Mouse (Mus musculus): ENCODE results near the gene Vps13a. TPM values are rescaled to one million over a fixed set of nuclear protein-coding genes. Genes with fewer than 3 reads are reported as not detected.

The Vps13a gene
- polyA plus RNA-seq, 1 experiment from 2014 or later: 10.1 TPM

GRCm38 (mm10) chr19:16755226-16755625 lies 25.5 kb downstream of the Vps13a start:
- Histone ChIP-seq H3K9ac (no peak overlapping the region), H3K4me3 (replicated peaks) (no peak overlapping the region), H3K9me3 (replicated peaks) (no peaks in the 10 kb centered on the region), H3K4me1 (no peaks in the 10 kb centered on the region), H3K4me2 (no peak overlapping the region), H3K27ac (no peak overlapping the region), H3K36me3 (0 out of 2 replicates have a peak, but pooled peaks cover 10% of the 10 kb centered on the region), H3K27me3 (no peaks in the 10 kb centered on the region)
- ATAC-seq (replicated peaks; ENCODE audit: low FRiP score): peak; percentile 43; the same call in 1 of the 2 replicates
- 80% methylated on average over 7 of the region's 7 CpGs for WGBS

- Histone ChIP-seq H3K9ac (no peak overlapping the region), H3K27me3 (no peaks in the 10 kb centered on the region), H3K4me1 (no peaks in the 10 kb centered on the region), H3K4me3 (replicated peaks) (no peak overlapping the region), H3K9me3 (replicated peaks) (no peaks in the 10 kb centered on the region), H3K4me2 (no peak overlapping the region), H3K36me3 (0 out of 2 replicates have a peak, but pooled peaks cover 10% of the 10 kb centered on the region), H3K27ac (no peak overlapping the region)
- ATAC-seq (replicated peaks; ENCODE audit: low FRiP score): no peak
- 87% methylated on average over 3 of the region's 3 CpGs for WGBS
Observed at GRCm38 (mm10) chr19:16753151-16753550, 27.6 kb downstream of the Vps13a start.

DNA sequence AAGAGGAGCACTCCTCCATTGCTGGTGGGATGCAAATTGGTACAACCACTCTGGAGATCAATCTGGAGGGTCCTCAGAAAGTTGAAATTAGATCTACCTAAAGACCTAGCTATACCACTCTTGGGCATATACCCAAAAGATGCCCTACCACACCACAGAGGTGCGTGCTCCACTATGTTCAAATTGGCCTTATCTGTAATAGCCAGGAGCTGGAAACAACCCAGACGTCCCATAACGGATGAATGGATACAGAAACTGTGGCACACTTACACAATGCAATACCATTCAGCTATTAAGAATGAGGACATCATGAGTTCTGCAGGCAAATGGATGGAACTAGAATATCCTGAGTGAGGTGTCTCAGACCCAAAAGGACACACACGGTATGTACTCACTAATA lies 43.9 kb downstream of the Vps13a start:
- Histone ChIP-seq H3K9me3 (replicated peaks) (no peaks in the 10 kb centered on the region), H3K27ac (no peak overlapping the region), H3K36me3 (no peaks in the 10 kb centered on the region), H3K4me1 (no peaks in the 10 kb centered on the region), H3K4me2 (no peak overlapping the region), H3K4me3 (replicated peaks) (no peak overlapping the region), H3K27me3 (no peaks in the 10 kb centered on the region), H3K9ac (no peak overlapping the region)
- ATAC-seq (replicated peaks; ENCODE audit: low FRiP score): no peak
- WGBS: 87% methylated on average over 4 of the region's 4 CpGs

GRCm38 (mm10) chr19:16728729-16729128 lies 52.0 kb downstream of the Vps13a start:
- WGBS: 42% methylated on average over 2 of the region's 2 CpGs

DNA sequence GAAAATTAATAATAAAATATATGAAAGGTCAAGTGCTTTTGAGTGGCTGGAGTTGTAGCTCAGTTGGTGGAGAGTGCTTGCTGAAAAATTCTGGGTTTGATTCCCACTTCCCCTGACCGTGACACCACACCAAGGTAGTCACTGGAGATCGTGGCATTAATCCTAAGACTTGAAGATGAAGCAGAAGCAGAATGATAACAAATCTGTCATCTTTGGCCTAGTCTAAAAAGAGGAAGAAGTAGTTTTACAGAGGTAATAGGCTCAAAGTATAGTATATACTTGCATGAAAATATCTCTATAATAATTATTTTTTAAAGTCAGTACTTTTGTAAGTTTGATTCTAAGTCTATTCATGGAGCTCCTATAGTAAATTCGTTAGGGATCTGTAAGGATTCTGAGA lies 65.5 kb downstream of the Vps13a start:
- Histone ChIP-seq H3K27me3 (no peaks in the 10 kb centered on the region), H3K9me3 (replicated peaks) (no peaks in the 10 kb centered on the region), H3K4me1 (no peaks in the 10 kb centered on the region), H3K27ac (no peak overlapping the region), H3K4me3 (replicated peaks) (no peak overlapping the region), H3K9ac (no peak overlapping the region), H3K36me3 (peaks cover 5% of the 10 kb centered on the region), H3K4me2 (no peak overlapping the region)
- ATAC-seq (replicated peaks; ENCODE audit: low FRiP score): no peak
- 95% methylated on average over 3 of the region's 3 CpGs for WGBS

More at GRCm38 (mm10) chr19:16728729-16729128, 52.0 kb downstream of the Vps13a start:
- Histone ChIP-seq H3K36me3 (no peaks in the 10 kb centered on the region), H3K9ac (no peak overlapping the region), H3K4me3 (replicated peaks) (no peak overlapping the region), H3K9me3 (replicated peaks) (no peaks in the 10 kb centered on the region), H3K27me3 (no peaks in the 10 kb centered on the region), H3K4me2 (no peak overlapping the region), H3K27ac (no peak overlapping the region), H3K4me1 (no peaks in the 10 kb centered on the region)
- no peak for ATAC-seq (replicated peaks; ENCODE audit: low FRiP score)

DNA sequence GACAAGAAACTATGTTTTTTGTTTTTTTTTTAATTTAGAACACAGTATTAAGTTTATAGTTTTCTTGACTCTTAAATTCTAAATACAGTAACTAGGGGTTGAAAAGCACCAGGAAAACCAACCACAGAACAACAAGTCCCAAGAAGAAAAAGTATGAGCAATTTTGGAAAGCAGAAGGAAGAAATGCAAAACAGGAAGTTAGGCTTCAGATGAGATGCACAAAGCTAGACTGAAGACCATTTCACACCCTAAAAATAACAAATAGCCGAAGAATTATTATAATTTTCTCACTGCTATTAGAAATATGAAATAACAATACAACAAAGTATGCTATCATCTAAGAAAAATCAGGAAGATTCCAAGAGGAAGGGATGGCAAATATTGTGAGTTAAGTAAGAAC lies 78.9 kb downstream of the Vps13a start:
- 81% methylated on average over 1 of the region's 1 CpGs for WGBS
- H3K4me1 ChIP-seq: no peaks in the 10 kb centered on the region
- H3K36me3 ChIP-seq: no peaks in the 10 kb centered on the region
- no peak for ATAC-seq (replicated peaks; ENCODE audit: low FRiP score)
- H3K27me3 ChIP-seq: no peaks in the 10 kb centered on the region
- no peak overlapping the region for H3K4me2 ChIP-seq
- no peak overlapping the region for H3K9ac ChIP-seq
- no peak overlapping the region for H3K27ac ChIP-seq
- H3K9me3 ChIP-seq (replicated peaks): no peaks in the 10 kb centered on the region
- no peak overlapping the region for H3K4me3 ChIP-seq (replicated peaks)

GRCm38 (mm10) chr19:16684922-16685321 lies 95.8 kb downstream of the Vps13a start:
- H3K9ac ChIP-seq: no peak overlapping the region

DNA sequence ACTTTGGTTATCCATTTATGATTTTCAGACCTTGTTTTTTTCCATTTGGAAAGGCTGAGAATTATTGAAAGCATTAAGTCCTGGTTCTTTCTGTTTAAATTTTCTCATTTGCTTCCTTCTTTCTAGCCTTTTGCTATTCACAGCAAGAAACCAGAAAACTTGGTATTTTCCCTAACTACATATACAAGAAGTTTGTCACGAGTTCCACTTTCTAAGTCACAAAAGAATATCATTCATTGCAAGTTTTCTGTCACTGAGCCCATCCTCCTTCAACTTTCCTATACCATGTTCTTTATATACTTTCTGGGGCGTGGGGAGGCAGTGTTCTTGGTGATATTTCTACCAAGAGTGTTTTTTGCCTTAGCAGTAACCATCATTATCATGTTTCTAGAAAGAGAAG lies 96.5 kb downstream of the Vps13a start:
- Histone ChIP-seq H3K9me3 (replicated peaks) (no peaks in the 10 kb centered on the region), H3K4me2 (no peak overlapping the region), H3K27me3 (no peaks in the 10 kb centered on the region), H3K4me1 (no peaks in the 10 kb centered on the region), H3K36me3 (no peaks in the 10 kb centered on the region), H3K27ac (no peak overlapping the region), H3K4me3 (replicated peaks) (no peak overlapping the region), H3K9ac (no peak overlapping the region)
- WGBS: 84% methylated on average over 2 of the region's 2 CpGs
- ATAC-seq (replicated peaks; ENCODE audit: low FRiP score): no peak

More at GRCm38 (mm10) chr19:16684922-16685321, 95.8 kb downstream of the Vps13a start:
- Histone ChIP-seq H3K4me3 (replicated peaks) (no peak overlapping the region), H3K9me3 (replicated peaks) (no peaks in the 10 kb centered on the region), H3K4me2 (no peak overlapping the region), H3K27ac (no peak overlapping the region), H3K4me1 (no peaks in the 10 kb centered on the region), H3K27me3 (no peaks in the 10 kb centered on the region), H3K36me3 (no peaks in the 10 kb centered on the region)
- WGBS: 94% methylated on average over 4 of the region's 4 CpGs
- ATAC-seq (replicated peaks; ENCODE audit: low FRiP score): no peak

- H3K27me3 ChIP-seq: no peaks in the 10 kb centered on the region
- ATAC-seq (replicated peaks; ENCODE audit: low FRiP score): peak; percentile 62
- H3K4me2 ChIP-seq: no peak overlapping the region
- H3K9me3 ChIP-seq (replicated peaks): no peaks in the 10 kb centered on the region
- H3K9ac ChIP-seq: no peak overlapping the region
- H3K27ac ChIP-seq: no peak overlapping the region
- 19% methylated on average over 14 of the region's 14 CpGs for WGBS
- H3K4me3 ChIP-seq (replicated peaks): no peak overlapping the region
- no peaks in the 10 kb centered on the region for H3K36me3 ChIP-seq
- 0 out of 2 replicates have a peak, but pooled peaks cover 3% of the 10 kb centered on the region for H3K4me1 ChIP-seq
Observed at GRCm38 (mm10) chr19:16625610-16626395, 154.9 kb downstream of the Vps13a start.

GRCm38 (mm10) chr19:16624994-16625393 lies 155.7 kb downstream of the Vps13a start:
- Histone ChIP-seq H3K36me3 (no peaks in the 10 kb centered on the region), H3K27ac (no peak overlapping the region), H3K4me3 (replicated peaks) (no peak overlapping the region), H3K9me3 (replicated peaks) (no peaks in the 10 kb centered on the region), H3K9ac (no peak overlapping the region), H3K27me3 (no peaks in the 10 kb centered on the region), H3K4me1 (0 out of 2 replicates have a peak, but pooled peaks cover 3% of the 10 kb centered on the region), H3K4me2 (no peak overlapping the region)
- ATAC-seq (replicated peaks; ENCODE audit: low FRiP score): no peak

DNA sequence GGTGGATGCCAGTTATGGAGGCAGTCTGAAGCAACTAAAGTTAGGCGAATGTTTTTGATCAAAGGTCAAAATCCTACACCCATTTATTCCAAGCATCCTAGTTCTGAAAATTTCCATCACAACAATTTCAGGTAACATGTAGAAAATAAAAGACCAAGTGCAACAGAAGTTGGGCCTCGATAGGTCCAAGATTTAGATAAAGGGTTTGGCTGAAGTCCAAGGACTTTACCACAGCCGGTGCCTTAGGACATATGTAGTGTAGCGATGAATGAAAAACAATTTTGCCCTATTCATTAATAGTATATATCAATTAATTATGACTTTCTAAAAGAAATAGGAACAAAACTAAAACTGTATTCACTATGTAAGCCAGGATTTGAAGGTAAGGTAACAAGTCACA lies 157.6 kb downstream of the Vps13a start:
- H3K27ac ChIP-seq: no peak overlapping the region
- no peaks in the 10 kb centered on the region for H3K27me3 ChIP-seq
- H3K9ac ChIP-seq: no peak overlapping the region
- H3K4me2 ChIP-seq: no peak overlapping the region
- no peaks in the 10 kb centered on the region for H3K9me3 ChIP-seq (replicated peaks)
- 79% methylated on average over 4 of the region's 4 CpGs for WGBS
- H3K4me1 ChIP-seq: 0 out of 2 replicates have a peak, but pooled peaks cover 3% of the 10 kb centered on the region
- no peaks in the 10 kb centered on the region for H3K36me3 ChIP-seq
- ATAC-seq (replicated peaks; ENCODE audit: low FRiP score): no peak
- no peak overlapping the region for H3K4me3 ChIP-seq (replicated peaks)

DNA sequence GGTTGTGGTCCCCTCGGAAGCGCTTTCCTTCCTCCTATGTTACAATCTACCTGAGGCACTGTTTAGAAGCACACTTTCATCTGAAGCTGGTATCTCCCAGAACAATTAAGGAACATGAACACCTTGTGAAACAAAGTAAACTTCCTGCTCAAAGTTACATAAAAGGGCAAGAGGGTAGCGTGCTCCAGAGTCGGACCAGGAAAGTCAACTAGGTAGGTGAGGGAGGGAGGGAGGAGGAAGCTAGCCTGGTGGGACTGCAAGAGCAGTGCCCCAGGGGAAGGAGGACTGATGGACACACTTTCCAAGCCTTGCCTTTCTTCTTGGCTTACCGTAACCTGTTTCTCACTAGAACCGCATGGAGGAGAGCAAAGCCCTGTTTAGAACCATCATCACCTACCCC lies 173.1 kb downstream of the Vps13a start:
- no peak for ATAC-seq (replicated peaks; ENCODE audit: low FRiP score)
- no peaks in the 10 kb centered on the region for H3K4me1 ChIP-seq
- H3K4me3 ChIP-seq (replicated peaks): no peak overlapping the region
- H3K27me3 ChIP-seq: no peaks in the 10 kb centered on the region
- H3K9ac ChIP-seq: no peak overlapping the region
- no peak overlapping the region for H3K27ac ChIP-seq
- no peak overlapping the region for H3K4me2 ChIP-seq
- 0 out of 2 replicates have a peak, but pooled peaks cover 4% of the 10 kb centered on the region for H3K36me3 ChIP-seq
- 90% methylated on average over 6 of the region's 6 CpGs for WGBS
- no peaks in the 10 kb centered on the region for H3K9me3 ChIP-seq (replicated peaks)

GRCm38 (mm10) chr19:16602026-16602425 lies 178.7 kb downstream of the Vps13a start:
- Histone ChIP-seq H3K9me3 (replicated peaks) (no peaks in the 10 kb centered on the region), H3K4me1 (peaks cover 14% of the 10 kb centered on the region), H3K27ac (no peak overlapping the region), H3K4me3 (replicated peaks) (no peak overlapping the region), H3K36me3 (no peaks in the 10 kb centered on the region), H3K4me2 (no peak overlapping the region), H3K27me3 (no peaks in the 10 kb centered on the region), H3K9ac (no peak overlapping the region)
- ATAC-seq (replicated peaks; ENCODE audit: low FRiP score): no peak
- 77% methylated on average over 8 of the region's 8 CpGs for WGBS
